Mouse (Mus musculus): Measurements from ENCODE around the gene Hif3a.
A peak's percentile ranks its signal among the peaks of the same experiment; 100 is the strongest.

The Hif3a gene

GRCm38 (mm10) chr7:17056081-17056581 is 6.1 kb downstream of the Hif3a start:
- peak; percentile 77 for DNase-seq

- no peak for DNase-seq
Measured at GRCm38 (mm10) chr7:17055287-17055946, 6.8 kb downstream of the Hif3a start.

- DNase-seq, result no peak
Measured at GRCm38 (mm10) chr7:17054325-17054989, 7.8 kb downstream of the Hif3a start.

- DNase-seq, result peak; percentile 77
Measured at GRCm38 (mm10) chr7:17050933-17051594, 11.2 kb downstream of the Hif3a start.

GRCm38 (mm10) chr7:17050491-17050890 is 11.7 kb downstream of the Hif3a start:
- DNase-seq, result no peak

- DNase-seq, result no peak
Measured at GRCm38 (mm10) chr7:17048431-17049190, 13.6 kb downstream of the Hif3a start.

- DNase-seq, result no peak
Measured at GRCm38 (mm10) chr7:17047041-17047682, 15.1 kb downstream of the Hif3a start.

- no peak for DNase-seq
Measured at GRCm38 (mm10) chr7:17045743-17046142, 16.5 kb downstream of the Hif3a start.

GRCm38 (mm10) chr7:17039373-17039772 is 22.9 kb downstream of the Hif3a start:
- no peak for DNase-seq

- DNase-seq, result no peak
Measured at GRCm38 (mm10) chr7:17038018-17038695, 24.1 kb downstream of the Hif3a start.

- DNase-seq, result no peak
Measured at GRCm38 (mm10) chr7:17030239-17030638, 32.0 kb downstream of the Hif3a start.

- no peak for DNase-seq
Measured at GRCm38 (mm10) chr7:17028923-17029322, 33.3 kb downstream of the Hif3a start.

GRCm38 (mm10) chr7:17027588-17028343 is 34.5 kb downstream of the Hif3a start, which contains the start of gene Ppp5c:
Gene Ppp5c, minus strand, starts transcription at chr7:17027924.
- DNase-seq, result peak; percentile 81

- peak; percentile 57 for DNase-seq
Measured at GRCm38 (mm10) chr7:17026710-17027587, 35.3 kb downstream of the Hif3a start.

- no peak for DNase-seq
Measured at GRCm38 (mm10) chr7:17025896-17026622, 36.2 kb downstream of the Hif3a start.

GRCm38 (mm10) chr7:17025505-17025894 is 36.7 kb downstream of the Hif3a start:
- DNase-seq, result no peak

GRCm38 (mm10) chr7:17024814-17025504 is 37.3 kb downstream of the Hif3a start:
- DNase-seq, result peak; percentile 64

GRCm38 (mm10) chr7:17024141-17024540 is 38.1 kb downstream of the Hif3a start:
- no peak for DNase-seq

GRCm38 (mm10) chr7:17023701-17024100 is 38.5 kb downstream of the Hif3a start:
- no peak for DNase-seq

Data from thymus, postnatal 25 days (tissue).